Mouse (Mus musculus): ENCODE data around the gene Adgrl2. TPM values are rescaled to one million over a fixed set of nuclear protein-coding genes. Genes with fewer than 3 reads are reported as not detected.

Gene Adgrl2
- total RNA-seq, 1 experiment, result 36.6 TPM

- in situ Hi-C loops (cut with MboI; ENCODE audit: low sequenced_read_pairs in 2 of 2, unreplicated experiment in 2 of 2), result no loop called here
- TF ChIP-seq HCFC1 (IDR thresholded peaks at IDR 0.05; ENCODE audit: borderline replicate concordance, insufficient read depth, low read length), result no peak
- TF ChIP-seq MAFK (IDR thresholded peaks at IDR 0.05; ENCODE audit: insufficient read depth, low read depth, low read length), result no peak
- no peak for TF ChIP-seq CHD2 (IDR thresholded peaks at IDR 0.05; ENCODE audit: low read depth, low read length)
- TF ChIP-seq ZNF384 (IDR thresholded peaks at IDR 0.05; ENCODE audit: low read depth, low read length), result no peak
- no peak for TF ChIP-seq ZC3H11A (IDR thresholded peaks at IDR 0.05; ENCODE audit: borderline replicate concordance, low read depth, low read length)
- H3K9me3 ChIP-seq (ENCODE audit: control insufficient read depth, insufficient read depth, low read depth, low read length), result no peaks in the 10 kb centered on the region
- H3K27ac ChIP-seq (ENCODE audit: insufficient read depth, low read depth, low read length, poor library complexity, severe bottlenecking), result no peak overlapping the region
- H3K9ac ChIP-seq (ENCODE audit: insufficient read depth, low read depth, low read length, poor library complexity, severe bottlenecking), result no peak overlapping the region
- H3K4me1 ChIP-seq (ENCODE audit: control insufficient read depth in 2 of 2, insufficient read depth in 2 of 2, low read length in 2 of 2, poor library complexity in 1 of 2), result peaks cover 0 to 8% of the 10 kb centered on the region in 2 experiments; a peak in 1 of 4 replicates
- H3K4me3 ChIP-seq (ENCODE audit: insufficient read depth in 1 of 2, low read depth in 1 of 2, low read length in 2 of 2, poor library complexity in 1 of 2, severe bottlenecking in 1 of 2), result no peak overlapping the region
- DNase-seq (ENCODE audit: low read depth, low spot score), result no peak
- H3K36me3 ChIP-seq (ENCODE audit: control insufficient read depth, insufficient read depth, low read length, poor library complexity, severe bottlenecking), result no peaks in the 10 kb centered on the region
Measured at GRCm38 (mm10) chr3:148964991-148965605, 25.3 kb downstream of the Adgrl2 start.

GRCm38 (mm10) chr3:148963381-148964044 is 26.8 kb downstream of the Adgrl2 start:
- Histone ChIP-seq H3K36me3 (ENCODE audit: control insufficient read depth, insufficient read depth, low read length, poor library complexity, severe bottlenecking) (no peaks in the 10 kb centered on the region), H3K4me3 (ENCODE audit: insufficient read depth in 1 of 2, low read depth in 1 of 2, low read length in 2 of 2, poor library complexity in 1 of 2, severe bottlenecking in 1 of 2) (no peak overlapping the region), H3K4me1 (ENCODE audit: control insufficient read depth in 2 of 2, insufficient read depth in 2 of 2, low read length in 2 of 2, poor library complexity in 1 of 2) (peaks cover 0 to 10% of the 10 kb centered on the region in 2 experiments; a peak in 1 of 4 replicates), H3K9ac (ENCODE audit: insufficient read depth, low read depth, low read length, poor library complexity, severe bottlenecking) (no peak overlapping the region), H3K27ac (ENCODE audit: insufficient read depth, low read depth, low read length, poor library complexity, severe bottlenecking) (no peak overlapping the region), H3K9me3 (ENCODE audit: control insufficient read depth, insufficient read depth, low read depth, low read length) (no peaks in the 10 kb centered on the region)
- TF ChIP-seq ZNF384 (IDR thresholded peaks at IDR 0.05; ENCODE audit: low read depth, low read length) (no peak), MAFK (IDR thresholded peaks at IDR 0.05; ENCODE audit: insufficient read depth, low read depth, low read length) (no peak), ZC3H11A (IDR thresholded peaks at IDR 0.05; ENCODE audit: borderline replicate concordance, low read depth, low read length) (no peak), HCFC1 (IDR thresholded peaks at IDR 0.05; ENCODE audit: borderline replicate concordance, insufficient read depth, low read length) (no peak), CHD2 (IDR thresholded peaks at IDR 0.05; ENCODE audit: low read depth, low read length) (no peak)
- in situ Hi-C loops (cut with MboI; ENCODE audit: low sequenced_read_pairs in 2 of 2, unreplicated experiment in 2 of 2), result no loop called here
- DNase-seq (ENCODE audit: low read depth, low spot score), result no peak

GRCm38 (mm10) chr3:148961611-148962010 is 28.7 kb downstream of the Adgrl2 start:
- no peak overlapping the region for H3K27ac ChIP-seq (ENCODE audit: insufficient read depth, low read depth, low read length, poor library complexity, severe bottlenecking)
- H3K9me3 ChIP-seq (ENCODE audit: control insufficient read depth, insufficient read depth, low read depth, low read length), result no peaks in the 10 kb centered on the region
- TF ChIP-seq CHD2 (IDR thresholded peaks at IDR 0.05; ENCODE audit: low read depth, low read length), result no peak
- TF ChIP-seq HCFC1 (IDR thresholded peaks at IDR 0.05; ENCODE audit: borderline replicate concordance, insufficient read depth, low read length), result no peak
- TF ChIP-seq ZC3H11A (IDR thresholded peaks at IDR 0.05; ENCODE audit: borderline replicate concordance, low read depth, low read length), result no peak
- no peak for TF ChIP-seq ZNF384 (IDR thresholded peaks at IDR 0.05; ENCODE audit: low read depth, low read length)
- TF ChIP-seq MAFK (IDR thresholded peaks at IDR 0.05; ENCODE audit: insufficient read depth, low read depth, low read length), result no peak
- no peaks in the 10 kb centered on the region for H3K36me3 ChIP-seq (ENCODE audit: control insufficient read depth, insufficient read depth, low read length, poor library complexity, severe bottlenecking)
- no peak for DNase-seq (ENCODE audit: low read depth, low spot score)
- H3K9ac ChIP-seq (ENCODE audit: insufficient read depth, low read depth, low read length, poor library complexity, severe bottlenecking), result no peak overlapping the region
- H3K4me3 ChIP-seq (ENCODE audit: insufficient read depth in 1 of 2, low read depth in 1 of 2, low read length in 2 of 2, poor library complexity in 1 of 2, severe bottlenecking in 1 of 2), result no peak overlapping the region
- in situ Hi-C loops (cut with MboI; ENCODE audit: low sequenced_read_pairs in 2 of 2, unreplicated experiment in 2 of 2), result no loop called here
- H3K4me1 ChIP-seq (ENCODE audit: control insufficient read depth in 2 of 2, insufficient read depth in 2 of 2, low read length in 2 of 2, poor library complexity in 1 of 2), result peaks cover 0 to 10% of the 10 kb centered on the region in 2 experiments; a peak in 1 of 4 replicates

GRCm38 (mm10) chr3:148960751-148961289 is 29.5 kb downstream of the Adgrl2 start:
- Histone ChIP-seq H3K36me3 (ENCODE audit: control insufficient read depth, insufficient read depth, low read length, poor library complexity, severe bottlenecking) (no peaks in the 10 kb centered on the region), H3K27ac (ENCODE audit: insufficient read depth, low read depth, low read length, poor library complexity, severe bottlenecking) (no peak overlapping the region), H3K9me3 (ENCODE audit: control insufficient read depth, insufficient read depth, low read depth, low read length) (no peaks in the 10 kb centered on the region), H3K4me1 (ENCODE audit: control insufficient read depth in 2 of 2, insufficient read depth in 2 of 2, low read length in 2 of 2, poor library complexity in 1 of 2) (peaks cover 0 to 10% of the 10 kb centered on the region in 2 experiments; a peak in 1 of 4 replicates), H3K9ac (ENCODE audit: insufficient read depth, low read depth, low read length, poor library complexity, severe bottlenecking) (no peak overlapping the region), H3K4me3 (ENCODE audit: insufficient read depth in 1 of 2, low read depth in 1 of 2, low read length in 2 of 2, poor library complexity in 1 of 2, severe bottlenecking in 1 of 2) (no peak overlapping the region)
- in situ Hi-C loops (cut with MboI; ENCODE audit: low sequenced_read_pairs in 2 of 2, unreplicated experiment in 2 of 2), result no loop called here
- no peak for DNase-seq (ENCODE audit: low read depth, low spot score)
- TF ChIP-seq ZC3H11A (IDR thresholded peaks at IDR 0.05; ENCODE audit: borderline replicate concordance, low read depth, low read length) (no peak), CHD2 (IDR thresholded peaks at IDR 0.05; ENCODE audit: low read depth, low read length) (no peak), HCFC1 (IDR thresholded peaks at IDR 0.05; ENCODE audit: borderline replicate concordance, insufficient read depth, low read length) (no peak), ZNF384 (IDR thresholded peaks at IDR 0.05; ENCODE audit: low read depth, low read length) (no peak), MAFK (IDR thresholded peaks at IDR 0.05; ENCODE audit: insufficient read depth, low read depth, low read length) (no peak)

All from ES-E14 (cell line).